Mouse (Mus musculus): ENCODE data around the gene Kcnj15. TPM values are rescaled to one million over a fixed set of nuclear protein-coding genes. Genes with fewer than 3 reads are reported as not detected.

The Kcnj15 gene
- polyA plus RNA-seq, 2 experiments: 3.3 to 4.0 TPM

GRCm38 (mm10) chr16:95287656-95288055 is 30.3 kb downstream of the Kcnj15 start:
- ATAC-seq (ENCODE audit: low FRiP score, low read depth) (no peak), DNase-seq (ENCODE audit: low spot score) (no peak)
- H3K27me3 ChIP-seq (ENCODE audit: control insufficient read depth, insufficient read depth, low read length): no peaks in the 10 kb centered on the region
- H3K27ac ChIP-seq (replicated peaks; ENCODE audit: low read depth, low read length): no peak overlapping the region
- H3K4me1 ChIP-seq (ENCODE audit: control insufficient read depth, insufficient read depth, low read length): peaks cover 9% of the 10 kb centered on the region
- H3K9ac ChIP-seq (ENCODE audit: low read depth, low read length, severe bottlenecking): no peak overlapping the region
- no peak for TF ChIP-seq POLR2A (IDR thresholded peaks at IDR 0.05; ENCODE audit: borderline replicate concordance, extremely low read depth, insufficient read depth, insufficient read length)
- no peak overlapping the region for H3K4me2 ChIP-seq (replicated peaks; ENCODE audit: low read depth, low read length, severe bottlenecking)
- 90% methylated on average over 2 of the region's 2 CpGs for WGBS
- no peaks in the 10 kb centered on the region for H3K36me3 ChIP-seq (ENCODE audit: control insufficient read depth, insufficient read depth, low read length)
- no peaks in the 10 kb centered on the region for H3K9me3 ChIP-seq (ENCODE audit: control insufficient read depth, low read length)
- H3K4me3 ChIP-seq (replicated peaks; ENCODE audit: low read length): no peak overlapping the region

GRCm38 (mm10) chr16:95289375-95289774 is 32.0 kb downstream of the Kcnj15 start:
- ATAC-seq (ENCODE audit: low FRiP score, low read depth): no peak
- peaks cover 9% of the 10 kb centered on the region for H3K4me1 ChIP-seq (ENCODE audit: control insufficient read depth, insufficient read depth, low read length)
- no peaks in the 10 kb centered on the region for H3K9me3 ChIP-seq (ENCODE audit: control insufficient read depth, low read length)
- H3K27me3 ChIP-seq (ENCODE audit: control insufficient read depth, insufficient read depth, low read length): no peaks in the 10 kb centered on the region
- H3K36me3 ChIP-seq (ENCODE audit: control insufficient read depth, insufficient read depth, low read length): no peaks in the 10 kb centered on the region
- no peak overlapping the region for H3K4me2 ChIP-seq (replicated peaks; ENCODE audit: low read depth, low read length, severe bottlenecking)
- H3K4me3 ChIP-seq (replicated peaks; ENCODE audit: low read length): no peak overlapping the region
- H3K9ac ChIP-seq (ENCODE audit: low read depth, low read length, severe bottlenecking): no peak overlapping the region
- no peak for DNase-seq (ENCODE audit: low spot score)
- H3K27ac ChIP-seq (replicated peaks; ENCODE audit: low read depth, low read length): no peak overlapping the region
- WGBS: 62% methylated on average over 3 of the region's 3 CpGs
- TF ChIP-seq POLR2A (IDR thresholded peaks at IDR 0.05; ENCODE audit: borderline replicate concordance, extremely low read depth, insufficient read depth, insufficient read length): no peak

GRCm38 (mm10) chr16:95291450-95292101 is 34.2 kb downstream of the Kcnj15 start:
- no peak overlapping the region for H3K27ac ChIP-seq (replicated peaks; ENCODE audit: low read depth, low read length)
- H3K9ac ChIP-seq (ENCODE audit: low read depth, low read length, severe bottlenecking): no peak overlapping the region
- peaks cover 9% of the 10 kb centered on the region for H3K4me1 ChIP-seq (ENCODE audit: control insufficient read depth, insufficient read depth, low read length)
- H3K4me3 ChIP-seq (replicated peaks; ENCODE audit: low read length): no peak overlapping the region
- DNase-seq (ENCODE audit: low spot score) (no peak), ATAC-seq (ENCODE audit: low FRiP score, low read depth) (no peak)
- 61% methylated on average over 10 of the region's 10 CpGs for WGBS
- H3K27me3 ChIP-seq (ENCODE audit: control insufficient read depth, insufficient read depth, low read length): no peaks in the 10 kb centered on the region
- H3K9me3 ChIP-seq (ENCODE audit: control insufficient read depth, low read length): no peaks in the 10 kb centered on the region
- H3K4me2 ChIP-seq (replicated peaks; ENCODE audit: low read depth, low read length, severe bottlenecking): no peak overlapping the region
- H3K36me3 ChIP-seq (ENCODE audit: control insufficient read depth, insufficient read depth, low read length): no peaks in the 10 kb centered on the region
- no peak for TF ChIP-seq POLR2A (IDR thresholded peaks at IDR 0.05; ENCODE audit: borderline replicate concordance, extremely low read depth, insufficient read depth, insufficient read length)

- Histone ChIP-seq H3K4me3 (replicated peaks; ENCODE audit: low read length) (no peak overlapping the region), H3K27ac (replicated peaks; ENCODE audit: low read depth, low read length) (no peak overlapping the region), H3K36me3 (ENCODE audit: control insufficient read depth, insufficient read depth, low read length) (no peaks in the 10 kb centered on the region), H3K27me3 (ENCODE audit: control insufficient read depth, insufficient read depth, low read length) (no peaks in the 10 kb centered on the region), H3K4me1 (ENCODE audit: control insufficient read depth, insufficient read depth, low read length) (peaks cover 9% of the 10 kb centered on the region), H3K9me3 (ENCODE audit: control insufficient read depth, low read length) (no peaks in the 10 kb centered on the region), H3K9ac (ENCODE audit: low read depth, low read length, severe bottlenecking) (no peak overlapping the region), H3K4me2 (replicated peaks; ENCODE audit: low read depth, low read length, severe bottlenecking) (no peak overlapping the region)
- TF ChIP-seq POLR2A (IDR thresholded peaks at IDR 0.05; ENCODE audit: borderline replicate concordance, extremely low read depth, insufficient read depth, insufficient read length): no peak
- no peak for DNase-seq (ENCODE audit: low spot score)
- ATAC-seq (ENCODE audit: low FRiP score, low read depth): no peak
- WGBS: 78% methylated on average over 14 of the region's 14 CpGs
Observed at GRCm38 (mm10) chr16:95292843-95293505, 35.6 kb downstream of the Kcnj15 start.

GRCm38 (mm10) chr16:95297651-95298050 is 40.3 kb downstream of the Kcnj15 start:
- H3K27ac ChIP-seq (replicated peaks; ENCODE audit: low read depth, low read length): no peak overlapping the region
- no peak overlapping the region for H3K4me2 ChIP-seq (replicated peaks; ENCODE audit: low read depth, low read length, severe bottlenecking)
- no peaks in the 10 kb centered on the region for H3K36me3 ChIP-seq (ENCODE audit: control insufficient read depth, insufficient read depth, low read length)
- DNase-seq (ENCODE audit: low spot score) (no peak), ATAC-seq (ENCODE audit: low FRiP score, low read depth) (no peak)
- H3K4me1 ChIP-seq (ENCODE audit: control insufficient read depth, insufficient read depth, low read length): no peaks in the 10 kb centered on the region
- 81% methylated on average over 3 of the region's 3 CpGs for WGBS
- no peak overlapping the region for H3K4me3 ChIP-seq (replicated peaks; ENCODE audit: low read length)
- no peak for TF ChIP-seq POLR2A (IDR thresholded peaks at IDR 0.05; ENCODE audit: borderline replicate concordance, extremely low read depth, insufficient read depth, insufficient read length)
- H3K27me3 ChIP-seq (ENCODE audit: control insufficient read depth, insufficient read depth, low read length): no peaks in the 10 kb centered on the region
- no peak overlapping the region for H3K9ac ChIP-seq (ENCODE audit: low read depth, low read length, severe bottlenecking)
- no peaks in the 10 kb centered on the region for H3K9me3 ChIP-seq (ENCODE audit: control insufficient read depth, low read length)

All from limb, embryonic 14.5 days (tissue).